Mouse (Mus musculus): ENCODE results near the gene Cck.

The Cck gene

DNA sequence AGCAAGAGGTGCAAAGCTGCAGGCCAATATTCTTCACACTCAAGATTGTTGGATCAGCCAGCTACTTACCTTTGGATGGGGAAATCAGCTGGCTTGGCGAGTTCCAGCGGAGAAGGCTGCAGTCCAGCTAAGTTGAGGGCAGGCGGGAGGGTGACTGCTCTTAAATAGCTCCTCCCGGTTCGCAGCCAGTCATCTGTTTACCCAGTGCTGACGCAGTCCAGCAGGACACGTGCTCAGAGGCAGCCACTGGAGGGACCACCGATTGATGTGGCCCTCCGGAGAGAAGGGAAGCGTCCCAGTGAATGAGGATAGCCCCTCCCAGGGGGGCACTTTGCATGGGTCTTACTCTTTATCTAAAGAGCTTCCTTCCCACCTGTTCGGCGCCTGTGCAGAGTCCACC, at the start of gene Cck:
Gene Cck (minus strand): TSS at position 166 of the 400 bp plus-strand sequence.
- DNase-seq (ENCODE audit: low read depth, low spot score): no peak

DNA sequence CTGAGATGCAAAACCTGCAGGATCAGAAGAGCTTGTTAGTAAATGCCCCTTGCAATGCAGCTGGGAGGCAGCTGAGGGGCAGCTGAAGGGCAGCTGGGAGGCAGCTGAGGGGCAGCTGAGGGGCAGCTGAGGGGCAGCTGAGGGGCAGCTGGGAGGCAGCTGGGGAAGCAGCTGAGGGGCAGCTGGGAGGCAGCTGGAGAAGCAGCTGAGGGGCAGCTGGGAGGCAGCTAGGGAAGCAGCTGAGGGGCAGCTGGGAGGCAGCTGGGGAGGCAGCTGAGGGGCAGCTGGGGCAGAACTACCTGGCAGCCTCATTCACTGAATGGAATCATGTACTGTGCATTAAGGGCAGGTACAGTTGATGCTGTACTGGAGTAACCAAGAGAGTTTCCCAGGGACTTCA, 46.0 kb upstream of the Cck start:
- no peak for DNase-seq (ENCODE audit: low read depth, low spot score)

DNA sequence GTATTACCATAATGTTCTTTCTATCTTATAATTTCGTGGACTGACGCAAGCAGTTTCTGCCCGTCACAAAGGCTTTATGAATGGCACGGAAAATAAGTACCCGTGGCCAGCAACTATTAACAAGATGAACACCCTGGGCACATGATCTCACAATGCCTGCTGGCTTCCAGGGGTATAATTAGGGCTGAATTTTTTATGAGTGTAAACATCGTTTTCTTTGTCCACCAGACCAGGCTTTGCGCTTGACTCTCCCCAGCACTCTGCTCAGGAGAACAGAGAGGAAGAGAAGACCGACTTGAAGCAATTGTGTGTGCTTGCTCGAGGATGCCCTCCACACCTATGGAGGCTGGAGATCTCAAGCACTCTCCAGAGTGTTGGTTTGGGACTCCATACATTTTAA, 37.1 kb upstream of the Cck start:
- no peak for DNase-seq (ENCODE audit: low read depth, low spot score)

DNA sequence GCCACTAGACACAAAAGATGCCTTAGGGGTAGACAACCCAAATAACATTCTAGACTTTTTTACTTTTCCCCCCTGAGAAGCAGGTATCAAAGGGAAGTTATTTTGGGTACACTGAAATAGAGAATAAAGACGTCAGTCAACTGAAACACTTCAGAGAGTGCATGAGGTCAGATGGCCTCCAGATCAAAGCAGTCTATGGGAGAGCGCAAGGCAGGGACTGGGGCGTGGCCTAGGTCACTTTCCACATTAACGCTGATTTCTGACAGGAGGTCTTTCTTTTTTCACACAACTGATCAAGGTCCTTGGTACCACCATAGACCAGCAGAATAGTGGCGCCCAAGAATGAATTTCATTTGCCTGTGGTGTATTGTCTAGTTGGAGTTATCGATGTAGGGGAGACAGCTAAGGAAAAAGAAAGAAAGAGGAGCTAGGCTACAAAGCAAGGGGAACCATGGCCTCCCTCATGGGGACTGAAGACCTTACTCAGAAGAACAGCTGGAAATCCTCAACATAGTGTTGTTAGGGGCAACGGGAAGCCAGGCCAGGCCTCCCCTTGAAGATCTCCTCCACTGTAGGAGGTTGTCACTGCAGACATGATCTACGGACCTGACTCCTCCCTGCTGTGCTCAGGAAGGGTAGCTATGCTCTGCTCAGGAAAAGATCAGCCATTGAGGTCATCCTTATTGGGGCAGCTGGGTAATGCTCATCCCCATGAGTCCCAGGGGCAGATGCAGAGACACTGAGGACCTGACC, 33.3 kb upstream of the Cck start:
- DNase-seq (ENCODE audit: low read depth, low spot score): no peak

DNA sequence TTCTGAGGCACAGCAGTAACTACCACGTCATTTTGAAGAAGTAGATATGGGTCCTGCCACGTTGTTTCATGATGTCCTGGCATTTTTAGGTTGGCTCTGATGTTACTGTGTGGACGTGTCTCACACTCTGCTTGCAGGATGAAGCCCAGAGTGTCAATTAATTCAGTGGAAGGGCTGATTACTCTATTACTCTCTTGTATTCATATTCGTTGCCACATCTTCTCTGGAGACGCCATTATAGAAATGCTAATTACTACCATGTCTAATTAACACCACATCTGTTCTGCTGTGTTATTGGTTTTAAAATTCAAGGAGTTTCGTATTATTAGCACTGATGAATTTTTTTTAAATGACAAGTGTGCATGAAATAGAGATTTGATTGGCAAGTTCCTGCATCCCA, 30.7 kb upstream of the Cck start:
- no peak for DNase-seq (ENCODE audit: low read depth, low spot score)

DNA sequence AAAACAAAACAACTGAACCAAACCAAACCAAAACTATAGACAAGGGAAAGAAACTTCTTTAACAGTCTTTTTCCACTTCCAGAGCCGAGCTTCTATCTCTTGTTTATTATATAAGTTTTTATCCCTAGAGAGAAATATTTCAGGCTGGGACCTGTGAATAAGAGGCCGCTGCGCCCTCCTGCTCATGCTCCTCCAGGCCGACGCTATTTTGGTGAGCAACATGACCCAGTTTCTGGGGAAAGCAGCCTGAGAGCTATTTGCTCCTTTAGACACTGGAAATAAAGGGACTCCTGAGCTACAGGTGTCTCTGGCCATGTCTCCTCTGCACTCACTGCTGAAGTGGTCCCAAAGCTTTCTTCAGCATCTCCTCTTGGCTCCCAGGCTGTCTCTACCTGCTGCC, 24.6 kb upstream of the Cck start:
- no peak for DNase-seq (ENCODE audit: low read depth, low spot score)

DNA sequence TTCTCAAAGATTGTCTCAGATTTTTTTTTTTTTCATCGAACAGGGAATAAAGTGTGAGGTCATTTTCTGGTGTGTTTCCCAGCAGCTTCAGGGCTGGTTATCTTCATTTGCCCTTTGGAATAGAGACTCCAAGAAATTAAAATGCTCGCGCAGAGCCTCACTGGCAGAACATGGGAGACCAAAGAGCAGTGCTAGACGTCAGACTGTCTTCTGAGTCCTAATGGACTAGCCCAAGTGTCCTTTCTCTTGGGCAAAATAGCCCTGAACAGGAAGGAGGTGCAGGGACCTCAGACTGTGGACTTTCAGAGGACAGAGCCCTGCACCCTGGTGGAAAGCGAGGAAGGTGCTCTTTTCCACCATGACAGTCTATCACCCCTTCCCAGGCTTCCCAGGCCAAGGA, 19.0 kb upstream of the Cck start:
- no peak for DNase-seq (ENCODE audit: low read depth, low spot score)

DNA sequence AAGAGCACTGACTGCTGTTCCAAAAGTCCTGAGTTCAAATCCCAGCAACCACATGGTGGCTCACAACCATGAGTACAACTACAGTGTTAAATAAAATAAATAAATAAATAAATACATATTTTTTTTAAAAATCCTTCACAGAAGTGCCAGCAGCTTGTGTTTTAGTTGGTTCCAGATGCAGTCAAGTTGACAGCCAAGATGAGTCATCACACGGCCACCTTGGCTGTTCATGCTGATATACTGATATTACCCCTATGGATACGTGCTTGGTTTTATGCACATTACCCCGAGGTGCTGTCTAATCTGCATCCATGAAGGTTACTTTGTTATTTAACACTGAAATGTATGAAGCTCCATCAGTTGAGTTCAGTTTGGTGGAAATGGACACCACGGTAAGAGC, 16.4 kb upstream of the Cck start:
- DNase-seq (ENCODE audit: low read depth, low spot score): no peak

DNA sequence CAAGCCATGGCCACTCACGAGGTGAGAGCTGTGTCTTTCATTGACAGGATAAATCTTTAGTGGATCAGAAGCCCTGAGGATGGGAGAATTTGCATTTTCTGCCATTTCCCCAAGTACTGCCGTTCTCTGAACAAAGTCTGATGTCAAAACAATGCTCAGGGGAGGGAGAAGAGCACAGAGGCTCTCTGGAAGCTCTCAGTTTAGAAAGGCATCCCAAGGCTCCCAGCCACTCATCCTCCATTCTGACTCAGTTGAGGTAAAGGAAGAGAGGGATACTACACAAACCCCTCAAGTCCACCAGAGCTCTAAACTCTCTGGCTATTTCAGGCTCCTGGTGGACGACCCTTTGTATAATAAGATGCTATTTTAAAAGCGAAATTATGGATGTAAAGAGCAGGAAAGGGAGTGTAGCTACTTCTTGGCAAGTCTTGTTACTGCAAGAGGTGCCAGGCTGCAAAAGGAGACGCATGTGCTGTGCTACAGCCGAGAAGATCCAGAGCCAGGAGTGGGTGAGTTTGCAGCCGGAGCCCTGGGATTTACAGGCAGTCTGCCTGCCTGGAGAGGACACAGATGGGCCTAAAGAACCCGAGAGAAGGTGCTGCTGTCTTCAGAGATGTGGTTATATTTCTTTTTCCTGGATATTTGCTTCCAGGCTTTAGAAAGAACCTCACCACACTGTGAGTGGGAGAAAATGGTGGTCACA, 11.1 kb upstream of the Cck start:
- DNase-seq (ENCODE audit: low read depth, low spot score): no peak

DNA sequence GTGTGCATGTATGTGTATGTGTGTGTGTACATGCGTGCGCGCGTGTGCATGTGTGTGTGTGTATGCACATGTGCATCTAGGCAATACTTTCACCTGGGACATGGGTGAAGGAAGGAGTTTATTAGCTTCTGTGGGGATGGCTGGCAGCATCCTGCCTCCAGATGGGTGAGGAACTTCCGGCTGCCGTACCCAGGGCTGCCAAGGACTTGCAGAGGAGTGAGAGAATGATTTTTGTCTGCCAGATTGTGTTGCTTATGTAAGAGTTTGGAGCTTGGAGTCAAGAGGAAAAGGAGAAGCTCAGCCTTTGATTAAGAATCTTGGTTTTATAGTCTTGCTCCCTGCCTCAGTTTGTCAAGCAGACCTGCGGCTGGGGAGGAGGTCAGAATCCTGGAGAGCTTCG, 9.9 kb upstream of the Cck start:
- no peak for DNase-seq (ENCODE audit: low read depth, low spot score)

DNA sequence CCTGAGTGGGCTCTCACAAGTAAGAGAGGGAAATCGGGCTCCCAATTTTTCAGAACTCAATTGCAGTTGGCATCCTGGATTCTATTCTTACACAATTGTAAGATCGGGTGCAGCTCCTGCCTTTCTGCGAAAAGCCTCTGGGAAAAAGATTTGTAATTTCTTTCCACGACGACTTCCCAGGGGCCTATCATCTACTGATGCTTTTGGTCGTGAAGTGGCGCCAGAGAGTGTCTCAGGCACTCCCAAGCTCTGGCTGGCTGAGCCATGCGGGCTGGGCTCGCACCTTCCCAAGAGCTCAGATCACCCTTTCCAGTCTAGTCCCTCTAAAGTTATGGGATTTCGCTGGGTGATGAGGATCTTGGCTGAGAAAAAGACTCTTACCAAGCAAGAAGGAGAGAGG, 608 bp upstream of the Cck start:
- no peak for DNase-seq (ENCODE audit: low read depth, low spot score)

DNA sequence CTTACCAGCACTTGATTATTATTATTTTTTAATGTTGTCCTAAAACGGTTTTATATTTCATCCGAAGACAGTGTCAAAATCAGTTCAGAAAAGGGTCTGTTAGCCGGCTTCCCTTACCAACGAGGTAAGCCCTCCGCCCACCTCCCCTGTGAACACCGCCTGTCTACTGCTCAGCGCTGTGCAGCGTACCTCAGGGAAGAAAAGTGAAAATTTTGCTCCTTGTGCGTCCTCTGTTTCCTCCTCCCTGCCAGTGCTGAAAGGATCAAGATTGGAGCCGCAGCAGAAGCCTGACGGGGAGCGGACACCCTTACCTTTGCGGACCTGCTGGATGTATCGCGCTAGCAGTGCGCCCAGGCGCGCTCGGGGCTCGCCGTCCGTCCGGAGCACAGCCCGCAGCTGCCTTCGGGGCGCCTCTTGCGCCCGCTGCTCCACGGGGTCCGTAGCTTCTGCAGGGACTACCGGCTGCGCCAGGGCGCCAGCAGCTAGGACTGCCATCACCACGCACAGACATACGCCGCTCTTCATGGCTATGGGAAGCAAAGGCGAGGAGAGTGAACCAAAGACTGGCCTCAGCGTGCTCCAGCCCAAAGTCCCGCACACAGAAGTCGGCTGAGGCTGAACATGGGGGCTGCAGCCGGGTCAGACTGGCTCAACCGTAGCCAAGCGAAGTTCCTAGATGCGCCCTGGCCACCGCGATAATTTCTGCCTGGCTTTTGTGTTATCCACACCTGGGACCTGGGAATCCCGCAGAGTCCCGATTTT, 1.3 kb downstream of the Cck start:
- no peak for DNase-seq (ENCODE audit: low read depth, low spot score)

DNA sequence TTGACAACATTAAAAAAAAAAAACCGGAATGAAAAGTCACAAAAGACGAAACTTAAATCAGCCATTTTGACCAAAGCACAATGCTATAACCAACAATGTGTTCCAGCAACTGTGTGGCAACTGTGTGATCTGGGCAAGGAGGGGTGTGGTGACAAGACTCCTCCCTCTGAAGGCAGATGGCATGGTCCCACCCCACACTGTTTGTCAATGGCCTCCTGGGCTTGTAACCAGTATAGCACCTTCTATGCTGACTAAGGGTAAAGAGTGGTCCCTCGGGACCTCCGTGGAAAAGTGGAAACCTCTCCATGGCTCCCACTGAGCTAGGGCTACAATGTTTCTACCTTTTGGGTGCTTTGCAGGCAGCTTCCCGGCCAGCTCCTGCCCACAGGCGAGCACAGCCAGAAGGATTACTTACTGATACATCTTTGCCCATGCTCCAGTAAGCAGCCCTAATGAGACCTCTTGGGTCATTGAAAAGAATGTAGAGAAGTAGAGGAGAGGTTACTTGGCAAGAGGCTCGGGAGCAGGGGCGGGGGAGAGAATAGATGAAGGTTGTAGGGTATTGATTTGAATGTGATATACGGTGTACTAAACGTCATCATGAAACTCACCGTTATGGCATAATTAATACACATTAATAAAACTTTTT, 3.8 kb downstream of the Cck start:
- DNase-seq (ENCODE audit: low read depth, low spot score): no peak

DNA sequence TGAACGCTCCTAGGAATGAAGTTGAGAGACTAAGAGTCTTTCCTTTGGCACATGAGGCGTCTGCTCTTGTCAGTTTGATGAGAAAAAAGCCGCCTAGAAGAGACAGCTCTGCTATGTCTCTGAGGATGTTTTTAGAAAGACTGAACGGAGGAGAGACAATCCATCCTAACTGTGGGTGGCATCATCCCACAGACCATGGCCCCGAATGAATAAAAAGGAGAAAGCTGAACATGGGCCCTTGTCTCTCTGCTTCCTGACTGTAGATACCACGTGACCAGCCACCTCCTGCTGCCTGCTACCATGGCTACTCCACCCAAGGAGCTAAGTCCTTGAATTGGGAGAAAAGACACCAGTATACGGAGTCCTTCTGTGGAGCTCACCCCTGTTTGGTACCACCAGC, 8.3 kb downstream of the Cck start:
- DNase-seq (ENCODE audit: low read depth, low spot score): no peak

DNA sequence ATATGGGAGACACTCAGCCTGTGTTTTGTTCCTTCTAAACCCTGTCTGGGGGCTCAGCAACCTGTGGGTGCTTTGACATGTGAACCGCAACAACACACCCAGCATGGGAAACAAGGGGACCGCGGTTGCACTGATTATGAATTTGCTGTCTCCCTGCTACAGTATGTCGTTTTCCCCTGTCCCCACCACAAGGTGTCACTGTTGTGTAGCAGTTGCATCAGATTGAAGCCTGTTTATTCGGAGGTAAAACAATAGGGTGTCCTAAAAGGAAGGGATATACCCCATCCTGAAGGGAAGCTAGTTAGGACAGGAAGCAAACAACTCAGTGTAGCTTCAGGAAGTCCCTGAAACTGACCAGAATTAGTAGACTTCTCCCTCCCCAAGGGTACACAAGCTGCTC, 16.0 kb downstream of the Cck start:
- peak; percentile 71 for DNase-seq (ENCODE audit: low read depth, low spot score)

DNA sequence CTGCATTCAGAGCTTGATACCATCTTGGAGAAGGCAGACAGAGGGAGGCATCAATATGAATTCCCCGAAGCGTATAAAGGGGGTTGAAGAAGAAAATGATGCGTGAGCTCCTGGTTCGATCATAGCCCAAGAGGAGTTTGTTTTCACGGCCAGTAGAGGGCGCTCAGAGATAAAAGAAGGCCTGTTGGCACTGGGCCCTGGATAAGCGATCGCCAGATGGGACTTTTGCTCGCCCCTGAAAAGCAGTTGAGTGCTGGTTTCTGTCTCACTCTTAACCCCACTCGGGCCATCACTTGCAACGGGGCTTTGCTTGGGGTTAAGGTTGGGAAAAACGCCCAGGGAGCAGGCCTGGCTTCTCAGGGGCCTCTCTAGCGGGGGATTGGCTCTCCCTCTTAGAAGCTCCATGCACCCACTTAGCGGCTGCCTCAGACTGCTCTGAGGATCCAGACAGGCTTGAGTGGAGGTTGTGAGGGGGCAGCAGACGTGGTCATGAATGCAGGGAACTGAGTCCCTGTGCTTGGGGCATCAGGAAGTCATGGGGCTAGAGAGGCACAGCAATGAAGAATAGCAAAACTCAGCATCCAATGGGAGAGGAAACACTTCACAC, 18.1 kb downstream of the Cck start:
- DNase-seq (ENCODE audit: low read depth, low spot score): peak; percentile 67

DNA sequence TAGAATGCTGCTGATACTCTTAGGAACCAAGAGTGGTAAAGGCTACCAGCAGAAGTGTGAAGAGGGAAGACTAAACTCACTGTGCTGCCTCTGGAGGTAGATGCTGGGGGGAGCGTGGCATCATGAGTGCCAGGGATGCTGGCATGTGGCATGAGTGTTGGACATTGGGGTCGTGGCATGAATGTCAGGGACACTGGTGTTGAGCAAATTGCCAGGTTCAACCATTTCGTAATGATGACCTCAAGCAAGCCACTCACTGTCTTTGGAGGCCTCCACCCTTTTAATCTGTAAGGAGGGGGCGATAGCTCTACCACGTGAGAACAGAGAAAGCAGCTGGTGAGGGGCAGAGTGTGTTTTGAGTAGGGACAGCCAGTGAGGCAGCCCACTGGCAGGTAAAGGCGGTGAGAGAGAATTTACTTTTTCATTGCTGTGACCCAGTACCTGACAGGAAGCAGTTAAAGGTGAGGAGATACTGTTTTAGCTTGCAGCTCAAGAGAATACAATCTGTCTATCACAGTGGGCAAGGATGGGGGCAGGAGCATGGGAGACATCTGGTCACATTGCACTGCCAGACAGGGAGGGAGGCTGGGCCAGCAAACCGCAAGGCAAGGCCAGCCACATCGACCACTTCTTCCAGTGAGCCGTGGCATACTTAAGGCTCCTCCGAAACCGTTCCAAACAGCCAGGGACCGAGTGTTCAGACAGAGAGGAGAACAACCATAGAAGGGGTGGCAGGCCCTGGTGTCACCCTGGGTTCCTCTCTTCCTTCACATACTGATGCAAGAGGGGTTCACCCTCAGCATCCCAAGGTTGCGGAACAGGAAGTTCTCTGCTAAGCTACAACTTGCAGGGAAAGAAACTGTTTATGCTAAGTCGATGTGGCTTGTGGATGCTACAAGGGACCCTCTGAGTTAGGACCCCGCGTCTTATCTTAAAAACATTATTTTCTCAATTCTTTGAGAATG, 19.7 kb downstream of the Cck start:
- DNase-seq (ENCODE audit: low read depth, low spot score): no peak

DNA sequence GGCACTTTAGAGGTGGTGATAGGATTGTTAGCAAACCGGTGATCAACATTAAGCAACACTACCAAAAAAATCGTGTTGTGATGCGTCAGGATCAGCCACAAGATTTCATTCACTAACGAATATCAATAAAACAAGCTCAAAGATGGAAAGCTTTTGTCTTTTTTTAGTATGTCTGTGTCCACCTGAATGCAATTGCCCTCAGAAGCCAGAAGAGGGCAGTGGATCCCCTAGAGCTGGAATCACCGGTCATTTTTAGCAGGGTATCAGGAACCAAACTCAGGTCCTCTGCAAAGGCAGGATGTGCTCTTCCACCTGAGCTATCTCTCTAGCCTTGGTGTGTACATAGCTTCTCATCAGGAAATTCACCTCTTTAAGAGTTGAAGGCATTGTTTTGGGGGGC, 20.7 kb downstream of the Cck start:
- no peak for DNase-seq (ENCODE audit: low read depth, low spot score)

DNA sequence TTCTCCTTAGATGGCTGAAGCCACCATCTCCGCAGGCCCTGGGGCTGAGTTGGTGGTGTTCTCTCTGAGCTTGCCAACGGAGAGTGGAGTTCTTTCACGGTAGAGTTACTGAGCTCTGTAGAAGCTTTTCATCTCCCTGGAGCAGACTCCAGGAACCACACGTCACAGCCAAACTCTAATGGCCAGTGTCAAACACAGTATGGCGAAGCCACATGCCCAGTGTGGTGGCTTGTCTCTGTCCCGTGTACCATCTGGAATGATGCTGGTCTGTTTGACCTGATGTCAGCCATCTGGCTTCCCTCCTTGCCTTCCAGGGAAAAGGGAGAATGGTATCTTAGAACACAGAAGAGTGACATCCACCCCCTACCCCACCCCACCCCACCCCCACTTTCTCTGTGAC, 25.8 kb downstream of the Cck start:
- DNase-seq (ENCODE audit: low read depth, low spot score): no peak

DNA sequence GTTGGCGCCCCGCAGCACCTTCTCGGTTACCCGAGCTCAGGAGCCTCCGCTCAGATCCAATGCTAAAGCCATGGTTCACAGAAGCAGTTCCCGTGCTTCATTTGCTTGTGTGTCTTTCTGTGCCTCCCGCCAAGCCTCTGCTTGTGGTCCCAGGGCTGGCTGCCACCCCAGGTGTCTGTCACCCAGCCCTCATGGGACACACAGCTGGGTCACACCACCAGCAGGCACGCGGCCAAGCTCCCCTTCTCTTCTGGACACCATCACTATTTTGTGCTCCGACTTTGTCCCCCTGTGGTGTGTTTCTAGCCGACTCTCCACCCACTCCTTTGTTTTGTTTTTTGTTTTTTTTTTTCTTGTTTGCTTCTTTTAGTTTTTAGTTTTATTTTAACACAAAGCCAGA, 28.0 kb downstream of the Cck start:
- DNase-seq (ENCODE audit: low read depth, low spot score): no peak

DNA sequence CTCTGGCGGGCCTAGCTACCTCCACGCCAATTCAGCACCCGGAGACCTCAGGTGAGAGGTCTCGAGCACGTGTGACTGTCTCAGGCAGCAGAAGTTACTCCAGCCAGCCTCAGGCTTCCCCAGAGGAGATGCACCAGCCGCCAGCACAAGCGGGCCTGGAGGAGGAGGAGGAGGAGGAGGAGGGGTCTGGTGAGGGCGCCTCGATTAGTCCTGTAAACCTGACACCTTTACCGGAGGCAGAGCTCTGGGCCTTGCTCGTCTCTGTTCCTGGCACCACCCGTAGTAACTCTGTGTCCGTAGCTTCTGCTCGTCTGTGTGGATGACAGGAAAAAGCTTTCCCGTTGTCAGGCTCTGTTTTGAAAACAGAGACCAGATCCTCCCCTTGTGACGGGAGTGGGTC, 35.0 kb downstream of the Cck start:
- DNase-seq (ENCODE audit: low read depth, low spot score): no peak

Measured in CD4-positive helper T cell, adult 2 months (primary cell).